Mouse (Mus musculus): ENCODE results near the gene Ptgdr. TPM values are rescaled to one million over a fixed set of nuclear protein-coding genes. Genes with fewer than 3 reads are reported as not detected.

The Ptgdr gene
- polyA plus RNA-seq, 1 experiment from 2014 or later = not detected

Other genes starting within 250 kb of the Ptgdr start
- gene Gm5624, start 231.4 kb downstream of the Ptgdr start, polyA plus RNA-seq (2014; fragmentation: Nextera tagmentation; extraction: Ambion mirVana) = not detected in 2 replicates
- not detected in 2 replicates for gene Gm8257, start 152.9 kb downstream of the Ptgdr start, polyA plus RNA-seq (2014; fragmentation: Nextera tagmentation; extraction: Ambion mirVana)
- gene Gm8267, start 109.0 kb downstream of the Ptgdr start, polyA plus RNA-seq (2014; fragmentation: Nextera tagmentation; extraction: Ambion mirVana) = not detected in 2 replicates
- 0.07 TPM in 1 of 2 replicates, not detected in the other for gene Ptger2, start 128.8 kb upstream of the Ptgdr start, polyA plus RNA-seq (2014; fragmentation: Nextera tagmentation; extraction: Ambion mirVana)

Measured in heart, embryonic 14.5 days (tissue).